Mouse (Mus musculus) kidney, postnatal 14 days (tissue): ENCODE measurements at regions not wholly inside any gene's neighbourhood (a gene's known extent, or its start where the extent isn't known, plus 50 kb on each side); places are given as distances from the start of the nearest gene placed in this dataset.

Source experiments
- DNase-seq: peaks from one replicate; pipeline ENCODE4 v3.0.0; 2022; ENCODE audit warnings: mixed read lengths

DNA sequence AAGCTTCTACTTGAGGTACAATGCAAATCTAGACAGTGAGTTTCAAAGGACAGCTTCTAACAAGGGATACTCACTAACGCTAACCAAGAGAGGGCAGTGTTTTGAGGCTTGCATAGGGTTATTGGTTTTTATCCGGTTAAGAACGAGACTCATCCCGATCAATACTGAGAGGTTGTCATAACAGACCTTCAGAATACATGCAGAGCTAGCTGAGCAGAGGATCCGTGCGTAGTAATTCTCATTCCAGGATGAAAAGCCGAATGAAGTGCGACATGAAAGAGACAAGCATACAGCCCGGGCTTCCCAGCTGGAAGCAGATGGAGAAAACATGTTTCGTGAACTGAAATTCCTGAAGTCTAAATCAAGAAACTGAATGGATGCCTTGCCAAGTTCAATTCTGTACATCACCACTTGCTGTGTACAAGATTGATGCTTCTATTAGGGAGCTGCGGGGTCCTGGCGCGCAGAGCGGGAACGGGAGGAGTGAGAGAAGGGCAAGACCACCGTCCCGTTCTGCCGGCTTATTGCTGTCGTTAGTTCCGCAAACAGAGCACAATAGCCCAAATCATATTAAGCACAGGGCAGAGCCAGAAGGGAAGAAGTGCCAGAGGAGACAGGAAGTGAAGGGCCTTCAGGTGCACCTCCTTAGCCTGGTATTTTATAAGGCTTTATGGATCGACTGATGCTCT lies 65.4 kb upstream of the Tes start:
- DNase-seq = no peak

- no peak for DNase-seq
These were observed 69.4 kb upstream of the Tes start for GRCm38 (mm10) chr6:16995495-16995936.

DNA sequence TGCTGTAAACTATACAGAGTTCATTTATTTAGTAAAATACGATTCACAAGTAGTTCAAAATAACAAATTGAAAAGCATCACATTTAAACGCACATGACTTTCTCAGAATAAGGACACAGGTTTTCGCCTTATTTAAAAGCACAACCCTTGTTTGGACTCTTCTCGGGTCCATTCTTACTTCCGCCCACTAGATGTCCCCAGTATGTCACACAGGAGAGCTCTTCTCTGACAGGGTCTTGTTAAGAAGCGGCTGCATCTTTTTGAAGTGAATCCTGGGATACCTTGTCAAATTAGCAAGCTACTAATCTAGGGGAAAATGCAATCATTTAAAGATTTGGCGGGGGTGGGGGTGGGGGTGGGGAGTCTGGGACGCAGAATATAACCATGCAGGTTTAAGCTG lies 70.2 kb upstream of the Tes start:
- DNase-seq = peak; percentile 21

GRCm38 (mm10) chr6:16991996-16992591 lies 72.9 kb upstream of the Tes start:
- no peak for DNase-seq

DNA sequence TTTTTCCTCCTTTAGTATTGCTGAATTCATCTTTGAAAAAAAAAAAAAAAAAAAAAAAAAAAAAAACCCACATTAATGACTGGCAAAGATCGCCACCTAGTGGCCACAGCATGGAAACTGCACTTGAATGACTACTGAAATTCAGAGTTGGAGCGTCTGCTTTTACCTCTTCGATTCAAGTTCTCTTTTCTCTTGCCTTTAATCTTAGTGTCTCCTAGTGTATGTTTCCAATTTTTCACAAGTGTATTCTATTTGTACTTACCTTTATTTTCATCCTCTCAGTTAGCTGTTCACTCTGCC lies 79.9 kb upstream of the Tfec start:
- peak; percentile 25 for DNase-seq

GRCm38 (mm10) chr6:16977392-16978205 lies 79.4 kb upstream of the Tfec start:
- no peak for DNase-seq

GRCm38 (mm10) chr6:16965658-16966057 lies 67.4 kb upstream of the Tfec start:
- DNase-seq = no peak

DNA sequence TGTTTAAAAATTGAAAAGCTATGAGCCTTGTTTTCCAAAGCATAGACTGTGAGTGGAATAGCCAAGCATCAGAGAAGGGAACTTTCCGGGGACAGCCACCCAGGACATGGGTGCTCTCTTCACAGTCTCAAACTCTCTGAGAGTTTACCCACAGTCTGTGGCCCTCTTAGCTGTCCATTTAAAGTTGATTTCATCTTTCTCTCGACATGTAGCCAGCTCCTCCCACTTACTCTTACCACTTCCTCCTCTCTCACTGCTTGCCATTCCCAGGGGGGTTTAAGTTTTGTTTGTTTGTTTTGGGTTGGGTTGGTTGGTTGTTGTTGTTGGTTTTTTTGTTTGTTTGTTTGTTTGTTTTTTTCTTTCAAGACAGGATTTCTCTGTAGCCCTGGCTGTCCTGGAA lies 66.1 kb upstream of the Tfec start:
- no peak for DNase-seq

DNA sequence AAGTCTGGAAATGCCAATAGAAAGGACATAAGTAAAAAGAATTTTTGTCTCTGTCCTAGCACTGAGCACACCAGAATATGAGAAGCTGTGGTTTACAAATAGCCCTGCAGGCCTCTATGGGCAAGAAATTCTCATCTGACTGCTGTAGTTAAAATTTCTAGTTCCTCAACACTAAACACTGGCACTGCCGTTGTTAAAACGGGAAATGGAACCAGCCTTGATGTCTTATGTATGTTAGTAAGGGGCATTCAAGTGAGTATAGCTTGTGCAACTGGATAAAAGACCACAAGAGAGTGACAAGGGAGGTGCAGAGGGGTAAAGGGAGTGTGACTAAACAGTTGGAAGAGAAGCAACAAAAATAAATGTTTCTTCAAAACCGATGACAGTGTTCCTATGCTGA lies 65.7 kb upstream of the Tfec start:
- DNase-seq = no peak

GRCm38 (mm10) chr6:16958102-16958501 lies 59.9 kb upstream of the Tfec start:
- DNase-seq = peak; percentile 23

GRCm38 (mm10) chr6:16956771-16957435 lies 58.7 kb upstream of the Tfec start:
- no peak for DNase-seq
